8 mouse cellular contexts compared by ENCODE assay signal in the genomic region with DNA sequence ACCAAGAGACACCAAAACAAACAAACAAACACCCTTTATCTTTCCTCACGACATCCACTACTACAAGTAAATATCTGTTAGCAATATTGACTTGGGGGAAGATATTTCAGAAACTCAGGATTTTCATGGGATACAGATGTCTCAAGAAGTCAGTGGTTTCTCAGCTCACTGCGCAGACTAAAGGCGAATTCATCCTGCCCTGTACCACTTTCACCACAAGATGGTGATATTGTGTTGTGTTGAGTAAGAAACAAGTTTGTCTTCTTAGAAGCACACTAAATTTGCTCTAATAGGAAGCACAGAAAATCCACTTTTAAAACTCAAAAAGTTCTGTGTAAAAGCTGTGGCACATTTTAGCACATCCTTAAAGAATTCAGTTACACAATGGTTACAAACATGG.
DNase-seq lines count a peak whose midpoint lies in the region; ATAC-seq lines count a peak whose summit lies in the region.

No protein-coding gene starts in this region.

- no peak overlapping the region for H3K4me2 ChIP-seq in hindbrain, embryonic 11.5 days (replicated peaks; ENCODE audit: low read depth, low read length)

- H3K9ac ChIP-seq in hindbrain, embryonic 11.5 days (ENCODE audit: low read depth, low read length) = no peak overlapping the region

- no peaks in the 10 kb centered on the region for H3K9me3 ChIP-seq in hindbrain, embryonic 11.5 days (ENCODE audit: control insufficient read depth, low read length)

- intact Hi-C loops in left cerebral cortex, postnatal 4 days (cut with DNase I) = loop anchor here (2.0 to 10.0 kb wide), 2 partner anchors 124 to 816 kb away; no protein-coding TSS in a partner anchor

- no peak for DNase-seq in cerebellum, adult 11-12 months
- peak; percentile 4 for DNase-seq in urinary bladder, postnatal 14 days (ENCODE audit: low spot score)
- DNase-seq in urinary bladder, postnatal 25 days (ENCODE audit: low spot score) = no peak
- peak; percentile 66 for DNase-seq in hindbrain, embryonic 11.5 days (ENCODE audit: low spot score)
- peak; percentile 10 for DNase-seq in left cerebral cortex, postnatal 4 days
- no peak for DNase-seq in spleen, postnatal 14 days (ENCODE audit: low spot score in 2 of 2)
- DNase-seq in lung, postnatal 36 days = no peak

- no peaks in the 10 kb centered on the region for H3K36me3 ChIP-seq in hindbrain, embryonic 11.5 days (ENCODE audit: control insufficient read depth, insufficient read depth, low read length)

- H3K27ac ChIP-seq in hindbrain, embryonic 11.5 days (ENCODE audit: low read depth, low read length) = no peak overlapping the region

- WGBS in hindbrain, embryonic 11.5 days = 12% methylated on average over 3 of the region's 3 CpGs

- peak; percentile 56; the same call in 1 of the 2 replicates for ATAC-seq in cerebellum, adult (ENCODE audit: insufficient number of reproducible peaks, low FRiP score, low TSS enrichment)
- peak; percentile 53; the same call in 1 of the 2 replicates for ATAC-seq in hindbrain, embryonic 11.5 days (ENCODE audit: low FRiP score)

- H3K27me3 ChIP-seq in hindbrain, embryonic 11.5 days (ENCODE audit: control insufficient read depth, insufficient read depth, low read length) = no peaks in the 10 kb centered on the region

- H3K4me3 ChIP-seq in hindbrain, embryonic 11.5 days (ENCODE audit: low read depth, low read length) = no peak overlapping the region

- no peaks in the 10 kb centered on the region for H3K4me1 ChIP-seq in hindbrain, embryonic 11.5 days (replicated peaks; ENCODE audit: control insufficient read depth, insufficient read depth, low read length)

Comparison
In these comparisons a context has a peak if more than half of its experiments do, and no peak if none do; other contexts are left out.
1. DNase-seq: peak in urinary bladder, postnatal 14 days (single experiment), hindbrain, embryonic 11.5 days (single experiment) and left cerebral cortex, postnatal 4 days (single experiment); none in cerebellum, adult 11-12 months (single experiment), urinary bladder, postnatal 25 days (single experiment), spleen, postnatal 14 days (0 of 2) and lung, postnatal 36 days (single experiment).